Mouse (Mus musculus) hindbrain, embryonic 15.5 days (tissue): ENCODE results near the gene Mfsd12. TPM values are rescaled to one million over a fixed set of nuclear protein-coding genes. Genes with fewer than 3 reads are reported as not detected.

Source experiments
- ATAC-seq: fragments of 200-750 bp; cut with Nextera tagmentation; 2 replicates; pipeline ENCODE4 v1.8.0; 2017; ENCODE audit warnings: low read depth, moderate number of reproducible peaks, moderate TSS enrichment; ENCODE audit not compliant: low FRiP score
- H3K27ac ChIP-seq: fragments of 300-500 bp; sonication (generic); replicated peaks from 2 replicates; pipeline ENCODE4 v1.5.1; 2015; ENCODE audit warnings: mild to moderate bottlenecking, inconsistent platforms
- H3K27me3 ChIP-seq: fragments of 300-500 bp; sonication (generic); 2 replicates; pipeline ENCODE4 v1.6.1; 2015; ENCODE audit warnings: control low read depth, inconsistent platforms
- H3K36me3 ChIP-seq: fragments of 300-500 bp; sonication (generic); 2 replicates; pipeline ENCODE4 v1.6.1; 2015; ENCODE audit warnings: control low read depth, inconsistent platforms
- H3K4me1 ChIP-seq: fragments of 300-500 bp; sonication (generic); replicated peaks from 2 replicates; pipeline ENCODE4 v1.6.1; 2015; ENCODE audit warnings: control low read depth, inconsistent platforms
- H3K4me2 ChIP-seq: fragments of 300-500 bp; sonication (generic); 2 replicates; pipeline ENCODE4 v1.6.1; 2015; ENCODE audit warnings: moderate library complexity, mild to moderate bottlenecking, inconsistent platforms
- H3K4me3 ChIP-seq: fragments of 300-500 bp; sonication (generic); 2 replicates; pipeline ENCODE4 v1.5.1; 2015; ENCODE audit warnings: mild to moderate bottlenecking, inconsistent platforms
- H3K9ac ChIP-seq: fragments of 300-500 bp; sonication (generic); 2 replicates; pipeline ENCODE4 v1.6.1; 2015; ENCODE audit warnings: inconsistent platforms
- H3K9me3 ChIP-seq: fragments of 300-500 bp; sonication (generic); 2 replicates; pipeline ENCODE4 v1.6.1; 2016; ENCODE audit warnings: control low read depth, inconsistent platforms
- WGBS: fragments of 180-500 bp; shearing (Covaris S2); methylation state at CpG from one replicate; pipeline ENCODE4 v1.1.7; 2015; 5-methylcytosine and 5-hydroxymethylcytosine counted together
- polyA plus RNA-seq: library from polyadenylated mRNA; unstranded; fragments of >200 nt; fragmentation: Nextera tagmentation; extraction: Ambion mirVana; gene quantifications from 2 replicates; pipeline ENCODE4 v1.2.1, GENCODE M21; 2015

Mfsd12 gene
- polyA plus RNA-seq, 1 experiment from 2014 or later = 21.1 TPM

- WGBS = under 1% methylated on average over 56 of the region's 59 CpGs
- Histone ChIP-seq H3K4me3 (peak within 1 kb of the TSS; percentile 70), H3K9me3 (no peaks in the 10 kb centered on the region), H3K9ac (peak within 1 kb of the TSS; percentile 79), H3K36me3 (peaks cover 13% of the 10 kb centered on the region), H3K27me3 (no peaks in the 10 kb centered on the region), H3K27ac (peak within 1 kb of the TSS; percentile 85), H3K4me1 (peaks cover 28% of the 10 kb centered on the region), H3K4me2 (peak within 1 kb of the TSS; percentile 76)
- peak; percentile 21; the same call in 1 of the 2 replicates for ATAC-seq
Measured at GRCm38 (mm10) chr10:81377793-81378552, 20.7 kb downstream of the Mfsd12 start, which contains the start of gene Fzr1. TSS of gene Fzr1 (minus strand) at chr10:81378516.

GRCm38 (mm10) chr10:81378553-81379182, 21.4 kb downstream of the Mfsd12 start:
- ATAC-seq = peak; percentile 97
- peak overlapping the region; percentile 37 for H3K9ac ChIP-seq
- no peaks in the 10 kb centered on the region for H3K27me3 ChIP-seq
- H3K9me3 ChIP-seq = no peaks in the 10 kb centered on the region
- peaks cover 8% of the 10 kb centered on the region; the same call in 1 of the 2 replicates for H3K36me3 ChIP-seq
- peak overlapping the region; percentile 58 for H3K4me2 ChIP-seq
- under 1% methylated on average over 42 of the region's 46 CpGs for WGBS
- peaks cover 26% of the 10 kb centered on the region for H3K4me1 ChIP-seq
- H3K27ac ChIP-seq = peak overlapping the region; percentile 85
- H3K4me3 ChIP-seq = peak overlapping the region; percentile 70

GRCm38 (mm10) chr10:81379183-81379553, 21.9 kb downstream of the Mfsd12 start:
- Histone ChIP-seq H3K36me3 (0 out of 2 replicates have a peak, but pooled peaks cover 3% of the 10 kb centered on the region), H3K9ac (peak overlapping the region; percentile 37), H3K4me3 (peak overlapping the region; percentile 70), H3K27ac (peak overlapping the region; percentile 71), H3K4me2 (peak overlapping the region; percentile 58), H3K9me3 (no peaks in the 10 kb centered on the region), H3K4me1 (peaks cover 26% of the 10 kb centered on the region), H3K27me3 (no peaks in the 10 kb centered on the region)
- ATAC-seq = no peak
- 61% methylated on average over 3 of the region's 3 CpGs for WGBS

- no peak overlapping the region for H3K4me3 ChIP-seq
- H3K9me3 ChIP-seq = no peaks in the 10 kb centered on the region
- H3K27ac ChIP-seq = no peak overlapping the region
- no peaks in the 10 kb centered on the region for H3K36me3 ChIP-seq
- no peak for ATAC-seq
- no peak overlapping the region for H3K9ac ChIP-seq
- peaks cover 29% of the 10 kb centered on the region for H3K4me1 ChIP-seq
- no peaks in the 10 kb centered on the region for H3K27me3 ChIP-seq
- WGBS = 94% methylated on average over 6 of the region's 6 CpGs
- no peak overlapping the region for H3K4me2 ChIP-seq
Measured at GRCm38 (mm10) chr10:81379809-81380378, 22.6 kb downstream of the Mfsd12 start.

GRCm38 (mm10) chr10:81382039-81382438, 24.7 kb downstream of the Mfsd12 start:
- WGBS = 91% methylated on average over 5 of the region's 5 CpGs

GRCm38 (mm10) chr10:81383802-81384604, 26.7 kb downstream of the Mfsd12 start, which contains the start of the genes Dohh and Gm48551:
TSS of gene Dohh (plus strand) at chr10:81384428.
TSS of gene Gm48551 (plus strand) at chr10:81384466.
- peak within 1 kb of the TSS; percentile 87 for H3K4me2 ChIP-seq
- no peaks in the 10 kb centered on the region for H3K27me3 ChIP-seq
- H3K9ac ChIP-seq = peak within 1 kb of the TSS; percentile 66
- peaks cover 21% of the 10 kb centered on the region for H3K4me1 ChIP-seq
- peak within 1 kb of the TSS; percentile 84 for H3K4me3 ChIP-seq
- peaks cover 30% of the 10 kb centered on the region for H3K36me3 ChIP-seq
- WGBS = 8% methylated on average over 54 of the region's 54 CpGs
- peak; percentile 93 for ATAC-seq
- peak within 1 kb of the TSS; percentile 86 for H3K27ac ChIP-seq
- no peaks in the 10 kb centered on the region for H3K9me3 ChIP-seq

More at GRCm38 (mm10) chr10:81382039-81382438, 24.7 kb downstream of the Mfsd12 start:
- no peaks in the 10 kb centered on the region for H3K9me3 ChIP-seq
- peaks cover 13% of the 10 kb centered on the region for H3K36me3 ChIP-seq
- H3K4me2 ChIP-seq = no peak overlapping the region
- H3K9ac ChIP-seq = no peak overlapping the region
- ATAC-seq = no peak
- H3K27me3 ChIP-seq = no peaks in the 10 kb centered on the region
- peaks cover 29% of the 10 kb centered on the region for H3K4me1 ChIP-seq
- H3K27ac ChIP-seq = no peak overlapping the region
- H3K4me3 ChIP-seq = no peak overlapping the region

GRCm38 (mm10) chr10:81384605-81384982, 27.3 kb downstream of the Mfsd12 start:
- peaks cover 20% of the 10 kb centered on the region for H3K4me1 ChIP-seq
- H3K27me3 ChIP-seq = no peaks in the 10 kb centered on the region
- peak overlapping the region; percentile 86 for H3K27ac ChIP-seq
- peak overlapping the region; percentile 66 for H3K9ac ChIP-seq
- ATAC-seq = peak; percentile 28
- H3K4me2 ChIP-seq = peak overlapping the region; percentile 87
- WGBS = under 1% methylated on average over 19 of the region's 19 CpGs
- peaks cover 30% of the 10 kb centered on the region for H3K36me3 ChIP-seq
- H3K4me3 ChIP-seq = peak overlapping the region; percentile 84
- no peaks in the 10 kb centered on the region for H3K9me3 ChIP-seq

GRCm38 (mm10) chr10:81385603-81386306, 28.5 kb downstream of the Mfsd12 start:
- 0 out of 2 replicates have a peak overlapping the region, but pooled peaks have one; percentile 66 for H3K9ac ChIP-seq
- no peaks in the 10 kb centered on the region for H3K9me3 ChIP-seq
- H3K4me2 ChIP-seq = peak overlapping the region; percentile 87
- WGBS = 80% methylated on average over 22 of the region's 22 CpGs
- peaks cover 29% of the 10 kb centered on the region for H3K4me1 ChIP-seq
- peak overlapping the region; percentile 84 for H3K4me3 ChIP-seq
- peaks cover 30% of the 10 kb centered on the region for H3K36me3 ChIP-seq
- no peaks in the 10 kb centered on the region for H3K27me3 ChIP-seq
- no peak overlapping the region for H3K27ac ChIP-seq
- ATAC-seq = no peak

GRCm38 (mm10) chr10:81387716-81388115, 30.4 kb downstream of the Mfsd12 start:
- 95% methylated on average over 20 of the region's 20 CpGs for WGBS
- Histone ChIP-seq H3K36me3 (peaks cover 30% of the 10 kb centered on the region), H3K9ac (no peak overlapping the region), H3K27ac (no peak overlapping the region), H3K4me3 (no peak overlapping the region), H3K4me2 (no peak overlapping the region), H3K27me3 (no peaks in the 10 kb centered on the region), H3K9me3 (no peaks in the 10 kb centered on the region), H3K4me1 (peaks cover 29% of the 10 kb centered on the region)
- no peak for ATAC-seq

- 82% methylated on average over 5 of the region's 5 CpGs for WGBS
Measured at GRCm38 (mm10) chr10:81388505-81389055, 31.3 kb downstream of the Mfsd12 start, which contains the start of gene Gm48552. TSS of gene Gm48552 (plus strand) at chr10:81389005.

More at GRCm38 (mm10) chr10:81388505-81389055, 31.3 kb downstream of the Mfsd12 start, which contains the start of gene Gm48552:
- H3K4me3 ChIP-seq = no peak within 1 kb of the TSS
- no peak for ATAC-seq
- H3K9me3 ChIP-seq = no peaks in the 10 kb centered on the region
- H3K4me1 ChIP-seq = peaks cover 36% of the 10 kb centered on the region
- peaks cover 30% of the 10 kb centered on the region for H3K36me3 ChIP-seq
- H3K27ac ChIP-seq = peak within 1 kb of the TSS; percentile 37; the same call in 1 of the 2 replicates
- H3K4me2 ChIP-seq = no peak within 1 kb of the TSS
- no peak within 1 kb of the TSS for H3K9ac ChIP-seq
- H3K27me3 ChIP-seq = no peaks in the 10 kb centered on the region
